Mouse (Mus musculus): ENCODE measurements around the gene Pbld1. TPM values are rescaled to one million over a fixed set of nuclear protein-coding genes. Genes with fewer than 3 reads are reported as not detected.

Pbld1 gene
- polyA plus RNA-seq, 3 experiments from 2014 or later: 0.15 to 0.21 TPM; not detected in 1

DNA sequence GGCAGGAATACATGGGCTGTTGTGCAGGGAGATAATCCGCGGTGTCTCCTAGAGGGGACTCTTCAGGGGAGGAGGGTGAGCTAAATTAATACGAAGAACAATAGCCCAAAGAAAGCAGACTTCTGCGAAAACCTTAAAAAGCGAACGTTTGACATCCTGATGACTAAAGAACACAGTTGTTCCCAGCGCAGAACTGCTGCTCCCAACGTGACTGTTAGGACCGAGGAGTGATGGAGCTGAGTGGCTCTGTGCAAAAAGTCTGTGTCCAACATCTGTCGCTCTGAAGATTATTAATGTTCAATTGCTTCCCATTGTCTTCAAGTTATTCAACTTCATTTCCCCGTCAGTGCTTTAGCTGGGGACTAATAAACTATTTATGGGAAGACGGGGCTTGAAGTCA, 38.2 kb downstream of the Pbld1 start:
- ATAC-seq: no peak

DNA sequence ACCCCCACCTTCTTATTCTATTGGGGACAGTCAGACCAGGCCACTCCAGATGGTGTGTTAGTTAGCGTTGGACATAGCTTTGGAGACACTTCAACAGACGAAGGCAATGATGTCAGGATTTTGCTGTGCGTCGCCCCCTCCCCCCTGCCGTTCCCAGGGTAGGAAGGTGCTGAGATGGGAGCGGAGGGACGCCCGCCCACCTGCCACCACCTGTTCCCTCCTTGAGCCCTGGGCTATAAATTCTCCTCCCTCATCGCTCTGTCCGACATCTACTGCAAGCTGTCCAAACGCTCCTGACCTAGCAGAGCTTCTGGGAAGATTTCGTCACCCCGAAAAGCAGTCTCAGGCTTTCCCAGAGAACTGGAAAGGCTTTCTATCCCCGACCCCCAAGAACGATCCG, 39.6 kb downstream of the Pbld1 start, which contains the start of gene Atoh7:
Gene Atoh7 (plus strand): TSS at position 131 of the 400 bp plus-strand sequence.
- ATAC-seq: no peak

DNA sequence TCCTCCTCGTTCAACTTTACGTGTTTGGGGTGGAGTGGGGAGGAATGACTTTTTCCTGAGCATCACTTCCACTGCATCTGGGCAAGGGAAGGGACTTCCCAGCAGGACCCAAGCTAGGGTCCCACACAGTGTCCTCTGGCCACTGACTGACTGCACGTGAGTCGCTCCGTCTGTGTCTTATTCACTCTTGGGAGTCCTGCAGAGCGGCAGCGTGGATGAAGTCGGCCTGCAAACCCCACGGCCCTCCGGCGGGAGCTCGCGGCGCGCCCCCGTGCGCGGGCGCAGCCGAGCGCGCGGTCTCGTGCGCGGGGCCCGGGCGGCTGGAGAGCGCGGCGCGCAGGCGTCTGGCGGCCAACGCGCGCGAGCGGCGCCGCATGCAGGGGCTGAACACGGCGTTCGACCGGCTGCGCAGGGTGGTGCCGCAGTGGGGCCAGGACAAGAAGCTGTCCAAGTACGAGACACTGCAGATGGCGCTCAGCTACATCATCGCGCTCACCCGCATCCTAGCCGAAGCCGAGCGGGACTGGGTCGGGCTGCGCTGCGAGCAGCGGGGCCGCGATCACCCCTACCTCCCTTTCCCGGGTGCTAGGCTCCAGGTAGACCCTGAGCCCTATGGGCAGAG, 40.1 kb downstream of the Pbld1 start:
- ATAC-seq: no peak

DNA sequence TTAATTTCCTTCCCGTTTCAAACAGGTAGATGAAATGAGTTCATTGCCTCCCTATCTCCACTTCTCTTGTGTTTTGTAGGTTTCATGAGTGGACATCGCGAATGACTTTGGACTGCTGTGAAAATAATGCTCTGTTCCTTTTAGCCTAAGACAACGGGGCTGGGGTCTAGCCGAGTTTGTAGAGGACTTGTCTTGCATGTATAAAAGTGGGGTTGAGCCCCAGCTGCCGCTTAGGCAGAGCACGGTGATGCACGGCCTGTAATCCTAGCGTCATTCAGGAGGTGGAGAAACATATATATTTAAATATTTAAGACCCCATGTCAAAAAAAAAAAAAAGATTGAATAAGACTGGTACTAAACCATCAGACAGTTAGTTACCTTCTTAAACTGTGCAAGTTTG, 40.7 kb downstream of the Pbld1 start:
- no peak for ATAC-seq

DNA sequence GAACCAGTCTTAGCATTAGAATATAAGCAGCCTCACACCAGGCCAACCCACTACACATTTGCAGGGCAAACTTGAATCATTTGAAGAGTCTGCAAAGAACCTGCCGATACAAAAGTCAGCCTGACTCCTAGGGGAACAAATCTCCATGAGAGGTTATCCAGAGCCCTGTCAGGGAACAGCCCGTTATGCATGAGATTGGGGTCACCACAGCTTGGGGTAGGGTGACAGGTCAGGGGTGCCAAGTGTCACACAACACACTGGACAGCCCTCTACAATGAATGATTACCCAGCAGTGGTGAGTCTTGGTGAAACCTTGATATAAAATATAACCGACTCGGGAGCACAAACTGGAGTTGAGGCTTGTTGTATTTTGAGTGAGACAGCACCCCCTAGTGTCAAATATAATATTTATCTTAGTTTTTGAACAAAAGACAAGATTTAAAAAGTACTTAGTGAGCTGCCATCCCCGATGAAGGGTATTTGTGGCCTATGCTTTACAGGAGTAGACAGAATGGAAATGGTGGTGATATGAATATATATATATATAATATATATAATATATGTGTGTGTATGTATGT, 53.2 kb downstream of the Pbld1 start:
- no peak for ATAC-seq

DNA sequence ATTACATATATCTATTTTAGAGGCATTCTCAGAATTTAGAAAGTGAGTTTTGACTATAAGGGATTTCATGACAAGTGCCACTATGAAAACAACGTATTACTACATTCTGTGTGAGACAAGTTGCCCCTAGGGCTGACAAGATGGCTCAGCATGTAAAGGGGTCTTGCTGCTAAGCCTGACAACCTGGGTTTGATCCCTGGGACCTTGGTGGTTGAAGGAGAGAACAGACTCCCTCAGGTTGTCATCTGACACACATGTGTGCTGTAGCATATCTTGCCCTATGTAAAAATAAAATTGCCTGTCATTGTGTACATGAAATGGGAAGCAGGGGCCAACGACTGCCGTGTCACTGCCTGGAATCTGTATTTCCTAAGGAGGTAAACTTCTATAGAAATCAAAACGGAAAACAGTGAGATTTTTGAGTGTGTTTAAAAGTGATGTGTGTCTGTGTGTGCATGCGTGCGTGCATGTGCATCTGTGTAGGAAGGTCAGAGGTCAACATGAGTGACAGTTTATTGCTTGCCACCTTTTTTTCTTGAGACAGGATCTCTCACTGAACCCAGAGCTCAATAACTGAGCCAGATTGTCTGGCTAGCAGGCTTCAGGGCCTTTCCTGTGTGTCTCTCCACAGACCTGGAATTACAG, 53.9 kb downstream of the Pbld1 start:
- no peak for ATAC-seq

DNA sequence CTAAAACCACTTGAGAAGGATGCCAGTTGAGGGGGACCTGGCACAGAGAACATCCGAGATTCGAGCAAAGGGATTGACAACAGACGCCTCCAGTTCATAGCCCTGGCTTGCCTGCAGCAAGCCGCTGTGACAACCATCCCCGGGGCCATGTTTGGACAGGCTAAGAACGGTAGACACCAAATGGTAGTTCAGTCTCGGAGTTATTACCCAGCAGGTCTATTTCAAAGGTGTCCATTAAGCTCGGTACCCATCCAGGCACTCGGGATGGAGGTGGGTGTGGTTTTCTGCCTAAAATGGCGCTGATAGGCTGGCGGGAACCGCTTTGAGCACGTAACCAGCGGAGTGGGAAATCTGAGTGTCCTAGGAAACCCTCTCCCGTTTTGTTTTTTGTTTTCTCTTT, 55.9 kb downstream of the Pbld1 start:
- no peak for ATAC-seq

DNA sequence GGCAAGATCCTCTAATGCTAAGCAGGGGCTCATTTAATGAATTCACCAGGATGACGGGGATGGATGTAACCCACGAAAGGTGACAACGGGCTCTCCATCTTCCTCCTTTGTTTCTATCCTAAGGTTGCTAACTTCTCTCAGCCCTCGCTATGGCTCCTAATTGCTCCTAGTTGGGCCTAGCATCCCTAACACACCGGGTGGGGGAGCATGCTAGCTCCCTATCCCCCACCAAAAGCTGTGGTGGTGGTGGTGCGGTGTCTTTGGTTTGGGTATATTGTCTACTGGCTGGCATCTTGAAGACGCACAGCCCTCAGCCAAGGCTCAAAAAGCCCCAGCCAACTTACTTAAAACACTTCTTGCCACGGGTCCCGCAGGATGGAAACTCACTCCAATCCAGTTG, 56.4 kb downstream of the Pbld1 start:
- ATAC-seq: no peak

DNA sequence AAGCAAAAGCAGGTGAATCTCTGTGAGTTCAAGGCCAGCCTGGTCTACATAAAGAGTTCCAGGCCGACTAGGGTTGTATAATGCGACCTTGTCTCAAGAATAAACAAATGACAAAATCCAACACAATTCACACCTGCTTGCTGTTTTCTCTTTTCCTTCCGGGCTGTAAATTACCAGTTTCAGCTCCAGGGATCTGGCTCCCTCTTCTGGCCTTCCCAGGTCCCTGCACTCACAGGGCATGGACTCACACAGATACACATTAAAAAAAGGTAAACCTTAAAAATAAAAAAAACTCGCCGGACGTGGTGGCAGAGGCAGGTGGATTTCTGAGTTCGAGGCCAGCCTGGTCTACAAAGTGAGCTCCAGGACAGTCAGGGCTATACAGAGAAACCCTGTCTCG, 57.6 kb downstream of the Pbld1 start:
- no peak for ATAC-seq

DNA sequence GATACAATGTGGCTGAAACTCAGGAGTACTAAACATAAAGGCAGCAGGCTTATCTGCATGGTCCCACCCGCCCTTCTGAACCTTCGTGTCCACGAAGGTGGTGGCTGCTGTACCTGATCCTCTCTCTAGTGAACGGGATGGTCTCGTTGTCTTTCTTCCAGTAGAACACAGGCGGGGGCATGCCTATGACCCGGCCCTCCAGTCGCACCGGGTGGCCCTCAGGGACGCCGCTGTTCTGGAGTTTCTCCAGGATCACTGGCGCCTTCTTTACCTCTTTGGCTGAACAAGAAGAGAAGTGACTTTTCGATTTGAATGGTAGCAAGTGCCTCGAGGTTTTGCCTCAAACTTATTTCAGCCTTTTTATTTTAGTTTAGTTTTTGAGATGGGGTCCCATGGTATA, 60.0 kb downstream of the Pbld1 start:
- ATAC-seq: no peak

DNA sequence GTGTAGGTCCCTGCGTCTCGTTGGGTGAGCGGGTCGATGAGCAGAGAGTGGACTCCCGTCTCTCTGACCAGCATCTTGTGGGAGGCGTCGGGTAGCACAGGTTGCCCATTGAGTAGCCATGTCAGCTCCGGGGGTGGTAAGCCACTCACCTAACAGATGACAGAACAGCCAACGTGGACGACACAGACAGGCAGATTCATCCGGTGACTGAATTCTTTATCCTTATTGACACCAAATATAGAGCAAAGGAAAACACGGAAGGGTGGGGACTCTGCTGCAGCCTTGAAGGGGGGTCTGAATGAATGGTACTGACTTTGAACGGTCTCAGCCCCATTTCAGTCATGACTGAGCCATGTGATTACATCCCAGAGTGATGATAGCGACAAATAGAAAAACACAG, 62.0 kb downstream of the Pbld1 start:
- no peak for ATAC-seq

DNA sequence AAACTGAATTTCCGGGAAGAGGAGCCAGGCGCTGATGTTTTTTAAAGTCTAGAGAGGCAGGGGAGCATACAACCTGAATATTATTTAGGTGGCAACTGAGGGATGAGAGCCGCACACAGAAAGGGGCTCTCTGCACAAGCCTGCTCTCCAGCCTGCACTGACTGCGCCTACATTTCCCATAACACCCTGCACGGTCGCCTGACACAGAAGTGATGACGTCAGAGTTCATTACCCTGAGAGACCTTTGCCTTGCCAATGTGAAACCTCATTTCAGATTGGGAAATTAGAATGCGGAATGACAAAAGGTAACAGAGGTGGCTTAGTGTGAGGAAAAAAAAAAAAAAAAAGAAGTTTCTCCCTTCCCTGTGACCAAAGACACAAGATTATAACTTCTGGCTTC, 62.6 kb downstream of the Pbld1 start:
- no peak for ATAC-seq

DNA sequence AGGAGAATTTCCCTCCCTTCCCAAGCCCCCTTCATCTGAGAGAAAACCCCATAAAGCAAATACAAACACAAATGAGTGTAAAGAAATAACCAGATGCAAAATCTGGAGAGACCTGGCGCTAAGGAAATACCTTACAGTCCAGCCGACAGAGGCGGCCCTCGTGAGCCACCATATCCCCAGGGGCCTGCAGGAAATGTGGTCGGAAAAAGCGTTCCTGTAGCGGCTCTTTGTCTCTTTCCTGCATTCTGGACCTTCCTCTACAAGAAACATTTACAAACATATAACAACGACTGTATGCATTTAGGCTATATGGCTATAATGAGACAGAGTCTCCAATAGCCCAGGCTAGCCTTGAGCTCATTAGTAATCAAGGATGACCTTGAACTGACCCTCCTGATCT, 63.2 kb downstream of the Pbld1 start:
- ATAC-seq: no peak

DNA sequence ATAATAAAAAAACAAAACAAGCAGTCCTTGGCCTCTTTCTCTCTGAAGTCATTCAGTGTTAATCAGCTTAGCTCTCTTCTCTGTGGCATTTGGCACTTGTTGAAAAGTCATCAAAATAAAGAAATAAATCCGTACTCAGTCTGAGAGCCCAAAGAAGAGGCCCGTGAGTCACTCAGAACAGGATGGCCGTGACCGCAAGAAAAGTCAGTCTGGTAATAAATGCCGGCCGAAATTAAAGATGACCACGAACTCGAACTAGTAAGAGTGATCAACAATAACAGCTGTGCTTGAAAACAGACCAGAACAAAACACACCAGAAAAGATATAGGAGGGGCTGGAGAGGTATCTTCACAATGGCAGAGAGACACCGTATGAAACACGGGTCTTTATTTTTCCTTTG, 64.1 kb downstream of the Pbld1 start:
- no peak for ATAC-seq

DNA sequence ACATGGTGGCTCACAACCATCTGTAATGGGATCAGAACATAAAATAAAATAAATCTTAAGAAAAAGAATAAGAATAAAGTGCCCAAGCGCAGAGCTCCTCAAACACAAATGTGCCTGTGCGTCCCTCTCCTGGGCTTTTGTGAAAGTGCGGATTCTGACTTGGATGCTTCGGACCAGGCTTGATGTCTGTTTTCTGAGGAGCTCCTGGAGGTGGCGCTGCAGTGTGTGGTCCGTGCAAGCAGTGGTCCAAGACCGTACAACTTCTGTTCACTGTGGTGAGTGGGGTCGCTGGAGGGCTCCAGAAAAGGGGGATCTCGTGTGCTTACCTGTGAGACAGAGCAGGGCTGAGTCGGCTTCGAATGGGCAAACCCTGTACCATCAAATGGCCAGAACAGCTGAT, 65.4 kb downstream of the Pbld1 start:
- ATAC-seq: no peak

DNA sequence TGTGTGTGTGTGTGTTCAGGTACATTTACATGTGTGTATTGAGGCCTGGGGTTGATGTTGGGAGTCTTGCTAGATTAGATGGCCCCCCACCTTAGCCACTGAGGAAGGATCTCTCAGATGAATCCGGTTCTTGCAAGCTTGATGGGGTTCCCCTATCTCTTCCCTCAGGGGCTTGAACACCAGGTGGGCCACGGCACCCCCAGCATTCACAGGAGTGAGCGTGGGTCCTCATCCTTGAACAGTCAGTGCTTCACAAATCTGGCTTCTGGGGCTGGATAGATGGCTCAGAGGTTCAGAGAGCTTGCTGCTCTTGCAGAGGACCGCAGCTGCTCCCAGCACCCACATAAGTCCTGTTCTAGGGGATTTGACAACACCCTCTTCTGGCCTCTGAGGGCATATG, 66.2 kb downstream of the Pbld1 start:
- ATAC-seq: no peak

DNA sequence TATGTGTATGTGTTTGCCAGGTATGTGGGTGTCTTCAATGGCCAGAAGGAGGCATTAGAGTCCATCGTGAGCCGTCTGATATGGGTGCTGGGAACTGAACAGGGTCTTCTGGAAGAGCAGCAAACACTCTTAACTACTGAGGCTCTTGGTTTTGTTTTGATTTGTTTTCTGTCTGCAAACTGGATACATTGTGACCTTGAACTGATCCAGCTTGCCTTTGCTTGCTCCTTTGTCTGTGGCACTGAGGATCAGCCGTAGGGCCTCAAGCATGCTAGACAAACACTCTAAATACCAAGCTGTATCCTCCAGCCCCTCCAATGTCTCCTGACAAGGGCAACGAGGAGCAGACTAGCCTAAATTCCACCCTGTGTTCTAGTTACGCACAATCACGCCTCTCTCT, 67.2 kb downstream of the Pbld1 start:
- no peak for ATAC-seq

Other genes with a start within 250 kb of the Pbld1 start
- 1 to 10 TPM; 2.6 to 9.0 (median 8.5) TPM for gene Tet1, start 151.2 kb upstream of the Pbld1 start, polyA plus RNA-seq (2017; shearing (Covaris generic))
- 1 to 10 TPM; 2.9 to 5.1 (median 3.1) TPM for gene Slc25a16, start 139.5 kb upstream of the Pbld1 start, polyA plus RNA-seq (2017; shearing (Covaris generic))
- gene Dna2, start 113.1 kb upstream of the Pbld1 start, polyA plus RNA-seq (2017; shearing (Covaris generic)): 1 to 10 TPM; 1.6 to 9.8 (median 3.6) TPM
- gene Rufy2, start 79.9 kb upstream of the Pbld1 start, polyA plus RNA-seq (2017; shearing (Covaris generic)): 10 to 100 TPM; 25.8 to 61.7 (median 43.9) TPM
- gene Hnrnph3, start 35.9 kb upstream of the Pbld1 start, polyA plus RNA-seq (2017; shearing (Covaris generic)): 100 to 1,000 TPM in 1 of 3 experiments, 10 to 100 TPM in 2; 61.1 to 117 (median 97.4) TPM
- under 1 TPM in 2 of 3 experiments, not detected in 1; 0.51 to 0.98 TPM for gene Pbld2, start 35.8 kb upstream of the Pbld1 start, polyA plus RNA-seq (2017; shearing (Covaris generic))
- gene Atoh7, start 39.5 kb downstream of the Pbld1 start, polyA plus RNA-seq (2017; shearing (Covaris generic)): not detected
- not detected for gene Mypn, start 143.8 kb downstream of the Pbld1 start, polyA plus RNA-seq (2017; shearing (Covaris generic))
- 10 to 100 TPM; 62.9 to 89.9 (median 86.7) TPM for gene Herc4, start 183.6 kb downstream of the Pbld1 start, polyA plus RNA-seq (2017; shearing (Covaris generic))